Mouse (Mus musculus) limb, embryonic 10.5 days (tissue): ENCODE data around the gene Slc35f2. TPM values are rescaled to one million over a fixed set of nuclear protein-coding genes. Genes with fewer than 3 reads are reported as not detected.

Source experiments
- DNase-seq: peaks from one replicate; pipeline ENCODE4 v3.0.0-alpha.2; 2017; ENCODE audit warnings: low spot score
- H3K27ac ChIP-seq: fragments of 300-500 bp; sonication (generic); 2 replicates; pipeline ENCODE4 v1.5.1; 2016; ENCODE audit warnings: mild to moderate bottlenecking
- H3K27me3 ChIP-seq: fragments of 300-500 bp; sonication (generic); 2 replicates; pipeline ENCODE4 v1.6.1; 2016; ENCODE audit warnings: low read depth, mild to moderate bottlenecking; ENCODE audit not compliant: poor library complexity, severe bottlenecking
- H3K36me3 ChIP-seq: fragments of 300-500 bp; sonication (generic); 2 replicates; pipeline ENCODE4 v1.6.1; 2016; ENCODE audit warnings: mild to moderate bottlenecking, moderate library complexity
- H3K4me1 ChIP-seq: fragments of 300-500 bp; sonication (generic); 2 replicates; pipeline ENCODE4 v1.6.1; 2016
- H3K4me3 ChIP-seq: fragments of 300-500 bp; sonication (generic); 2 replicates; pipeline ENCODE4 v1.5.1; 2016; ENCODE audit warnings: mild to moderate bottlenecking, moderate library complexity
- H3K9me3 ChIP-seq: fragments of 300-500 bp; sonication (generic); replicated peaks from 2 replicates; pipeline ENCODE4 v1.6.1; 2016; ENCODE audit warnings: mild to moderate bottlenecking
- WGBS: fragments of 180-500 bp; shearing (Covaris S2); methylation state at CpG from one replicate; pipeline ENCODE4 v1.1.7; 2016; 5-methylcytosine and 5-hydroxymethylcytosine counted together
- polyA plus RNA-seq: library from polyadenylated mRNA; unstranded; fragments of >200 nt; fragmentation: Nextera tagmentation; extraction: Ambion mirVana; gene quantifications from 2 replicates; pipeline ENCODE4 v1.2.1, GENCODE M21; 2016

Gene Slc35f2
- polyA plus RNA-seq, 1 experiment from 2014 or later: 6.9 TPM

DNA sequence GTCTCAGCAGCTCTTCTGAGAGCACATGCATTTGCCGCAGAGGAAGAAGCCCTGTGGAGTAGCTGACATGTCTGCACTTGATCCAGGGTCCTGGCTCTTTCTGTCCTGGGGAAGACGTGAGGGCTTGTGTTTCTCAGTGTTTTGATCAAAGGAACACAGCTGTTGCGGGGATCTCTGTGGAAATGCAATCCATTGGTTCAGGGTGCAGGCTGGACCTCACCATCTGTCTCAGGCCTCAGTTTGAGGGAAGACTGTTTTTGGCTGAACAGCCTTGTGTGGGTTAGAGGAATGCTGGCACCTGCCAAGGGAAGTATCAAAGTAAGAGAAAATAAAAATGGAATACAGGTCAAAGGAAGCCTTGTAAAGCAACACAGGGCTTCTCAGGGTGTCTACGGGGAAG is 64.6 kb downstream of the Slc35f2 start:
- H3K27ac ChIP-seq: no peak overlapping the region
- no peaks in the 10 kb centered on the region for H3K9me3 ChIP-seq
- no peaks in the 10 kb centered on the region for H3K27me3 ChIP-seq
- DNase-seq: no peak
- no peaks in the 10 kb centered on the region for H3K4me1 ChIP-seq
- 68% methylated on average over 4 of the region's 4 CpGs for whole genome bisulfite sequencing
- H3K36me3 ChIP-seq: no peaks in the 10 kb centered on the region
- H3K4me3 ChIP-seq: no peak overlapping the region

DNA sequence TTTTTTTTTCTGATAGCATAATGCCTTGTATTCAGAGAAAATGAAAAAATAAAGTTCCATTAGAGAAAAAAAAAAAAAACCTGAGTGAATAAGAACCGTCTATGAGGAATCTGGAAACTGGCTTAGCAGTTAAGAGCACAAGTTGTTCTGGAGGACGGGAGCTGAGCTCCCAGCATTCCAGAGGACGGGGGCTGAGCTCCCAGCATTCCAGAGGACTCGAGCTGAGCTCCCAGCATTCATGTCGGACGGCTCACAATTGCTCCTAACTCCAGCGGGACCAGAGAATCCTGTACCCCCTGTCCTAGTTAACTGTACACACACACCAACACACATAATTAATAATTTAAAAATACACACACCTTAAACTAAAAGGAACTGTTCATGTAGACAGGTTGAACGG is 67.5 kb downstream of the Slc35f2 start:
- DNase-seq: no peak
- Histone ChIP-seq H3K4me3 (no peak overlapping the region), H3K27me3 (no peaks in the 10 kb centered on the region), H3K4me1 (no peaks in the 10 kb centered on the region), H3K9me3 (no peaks in the 10 kb centered on the region), H3K27ac (no peak overlapping the region), H3K36me3 (no peaks in the 10 kb centered on the region)
- WGBS: 80% methylated on average over 8 of the region's 8 CpGs

DNA sequence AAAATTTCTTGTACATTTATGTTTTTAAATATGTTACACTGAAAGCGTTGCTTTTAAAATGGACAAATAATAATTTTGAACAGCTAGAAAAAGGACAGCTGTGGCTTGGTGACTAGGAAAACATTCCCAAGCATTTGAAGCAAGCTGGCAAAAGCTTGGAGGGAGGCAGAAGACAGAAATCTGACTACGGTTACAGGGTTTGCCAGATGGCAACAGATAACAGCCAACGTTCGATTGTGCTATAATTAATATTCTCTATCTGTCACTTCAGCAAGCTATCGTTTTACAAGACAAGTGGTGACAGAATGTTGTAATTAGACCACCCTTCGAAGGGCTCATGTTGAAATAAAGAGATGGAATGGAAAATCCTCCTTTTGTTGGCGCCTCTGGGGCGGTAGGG is 77.2 kb downstream of the Slc35f2 start:
- H3K4me1 ChIP-seq: no peaks in the 10 kb centered on the region
- no peak overlapping the region for H3K27ac ChIP-seq
- DNase-seq: no peak
- no peaks in the 10 kb centered on the region for H3K36me3 ChIP-seq
- H3K9me3 ChIP-seq: no peaks in the 10 kb centered on the region
- 84% methylated on average over 8 of the region's 8 CpGs for WGBS
- no peak overlapping the region for H3K4me3 ChIP-seq
- no peaks in the 10 kb centered on the region for H3K27me3 ChIP-seq

DNA sequence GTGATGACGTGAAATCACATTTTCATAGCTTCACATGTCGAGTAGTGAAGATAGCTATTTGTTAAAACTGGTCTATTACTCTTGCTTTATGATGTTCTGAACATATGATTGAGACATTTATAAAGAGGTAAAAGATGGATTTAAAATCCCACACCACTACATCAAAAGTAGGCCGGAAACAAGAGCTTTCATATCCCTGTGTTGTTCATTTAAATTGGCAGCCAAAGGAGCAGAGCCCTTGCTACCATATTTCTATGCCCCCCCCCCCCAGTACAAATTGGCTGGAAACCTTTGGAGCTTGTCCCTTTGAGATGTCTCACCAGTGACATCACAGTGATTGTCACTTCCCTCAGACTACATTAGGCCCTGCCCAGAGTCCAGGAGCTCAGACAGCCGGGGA is 78.5 kb downstream of the Slc35f2 start, which contains the start of gene Sln:
TSS of gene Sln (plus strand) at position 301 of the 400 bp plus-strand sequence.
- WGBS: 85% methylated on average over 4 of the region's 4 CpGs
- DNase-seq: no peak
- Histone ChIP-seq H3K4me1 (no peaks in the 10 kb centered on the region), H3K27ac (no peak within 1 kb of the TSS), H3K36me3 (no peaks in the 10 kb centered on the region), H3K4me3 (no peak within 1 kb of the TSS), H3K27me3 (no peaks in the 10 kb centered on the region), H3K9me3 (no peaks in the 10 kb centered on the region)

DNA sequence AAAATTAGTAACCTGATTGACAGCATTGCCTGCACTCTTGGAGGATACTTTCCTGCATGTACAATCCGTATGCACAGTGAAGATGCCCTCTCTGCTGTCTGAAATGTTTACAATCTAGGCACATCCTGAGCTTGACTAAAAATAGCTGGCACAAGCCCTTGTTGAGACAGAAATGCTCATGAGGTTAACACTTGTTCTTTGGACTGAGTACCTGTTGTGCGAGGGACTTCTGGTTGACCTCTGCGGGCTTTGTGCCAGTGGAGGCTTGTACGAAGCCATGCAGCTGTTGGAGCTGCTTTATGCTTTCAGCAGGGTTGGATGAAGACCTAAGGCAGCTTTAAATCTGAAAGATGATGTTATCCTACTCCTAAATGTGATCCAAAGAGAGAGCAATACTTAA is 80.8 kb downstream of the Slc35f2 start:
- no peak for DNase-seq
- no peaks in the 10 kb centered on the region for H3K9me3 ChIP-seq
- H3K4me3 ChIP-seq: no peak overlapping the region
- 89% methylated on average over 4 of the region's 4 CpGs for WGBS
- H3K36me3 ChIP-seq: no peaks in the 10 kb centered on the region
- H3K27me3 ChIP-seq: no peaks in the 10 kb centered on the region
- no peak overlapping the region for H3K27ac ChIP-seq
- H3K4me1 ChIP-seq: no peaks in the 10 kb centered on the region

DNA sequence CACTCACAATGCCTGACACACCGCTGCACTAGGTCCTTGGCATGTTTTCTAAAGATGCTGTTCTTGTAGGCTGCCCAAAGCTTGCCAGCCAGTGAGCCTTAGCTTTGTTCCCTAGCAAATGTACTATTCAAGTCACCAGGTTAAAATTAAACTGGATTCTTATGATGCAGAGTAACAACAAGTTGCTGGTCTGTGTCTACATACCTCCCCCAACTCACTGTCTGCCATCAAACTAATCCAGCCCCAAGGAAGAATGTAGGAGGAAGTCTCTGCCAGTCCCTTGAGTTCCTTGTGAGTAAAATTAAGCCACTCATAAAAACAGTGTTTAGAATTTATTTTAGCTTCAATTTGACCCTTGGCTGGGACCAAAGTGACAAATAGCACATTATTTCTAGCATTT is 82.3 kb downstream of the Slc35f2 start:
- H3K4me1 ChIP-seq: no peaks in the 10 kb centered on the region
- no peak overlapping the region for H3K4me3 ChIP-seq
- no peaks in the 10 kb centered on the region for H3K9me3 ChIP-seq
- no peaks in the 10 kb centered on the region for H3K27me3 ChIP-seq
- H3K27ac ChIP-seq: no peak overlapping the region
- H3K36me3 ChIP-seq: no peaks in the 10 kb centered on the region
- DNase-seq: no peak
- WGBS: 84% methylated on average over 1 of the region's 1 CpGs

DNA sequence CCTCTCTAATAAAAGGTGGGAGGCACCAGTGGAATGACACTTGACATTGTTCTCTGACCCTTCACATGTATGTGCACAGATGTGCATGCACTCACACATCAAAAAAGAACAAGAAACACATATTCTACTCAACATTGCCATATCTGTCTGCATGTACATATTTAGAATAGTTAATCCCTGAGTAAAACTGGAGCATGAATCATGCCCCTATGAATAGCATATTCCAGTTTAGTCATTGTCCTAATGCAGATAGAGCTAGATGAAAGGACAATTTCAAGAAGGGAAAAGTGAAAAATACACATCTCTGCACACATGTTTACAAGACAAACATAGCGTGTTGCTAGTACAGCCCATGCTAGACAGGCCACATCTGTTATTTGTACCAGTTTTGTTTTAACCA is 83.2 kb downstream of the Slc35f2 start:
- no peaks in the 10 kb centered on the region for H3K36me3 ChIP-seq
- H3K27me3 ChIP-seq: no peaks in the 10 kb centered on the region
- no peaks in the 10 kb centered on the region for H3K4me1 ChIP-seq
- H3K4me3 ChIP-seq: no peak overlapping the region
- H3K27ac ChIP-seq: no peak overlapping the region
- H3K9me3 ChIP-seq: no peaks in the 10 kb centered on the region
- DNase-seq: no peak
- WGBS: 100% methylated on average over 1 of the region's 1 CpGs

DNA sequence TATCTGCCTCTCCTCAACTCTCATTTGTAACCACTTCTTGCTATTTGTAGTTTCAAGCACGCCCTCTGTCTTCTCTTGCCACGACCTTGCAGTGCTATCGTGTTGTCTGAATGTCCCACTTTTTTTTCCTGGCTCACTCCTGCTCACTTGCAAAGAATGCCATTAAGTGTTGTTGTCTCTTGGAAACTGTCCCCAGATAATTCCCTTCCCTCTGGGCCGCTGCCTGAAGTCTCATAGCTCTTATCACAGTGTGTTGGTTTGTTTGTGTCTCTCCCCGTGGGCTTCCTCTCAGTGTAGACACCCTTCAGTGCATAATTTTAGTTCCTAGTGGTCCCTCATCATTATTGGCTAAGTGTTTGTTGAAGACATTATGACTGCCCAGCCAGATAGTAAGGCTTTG is 86.5 kb downstream of the Slc35f2 start:
- 84% methylated on average over 5 of the region's 5 CpGs for WGBS

More for the DNA sequence above, 86.5 kb downstream of the Slc35f2 start:
- no peaks in the 10 kb centered on the region for H3K27me3 ChIP-seq
- no peak for DNase-seq
- H3K4me1 ChIP-seq: no peaks in the 10 kb centered on the region
- no peaks in the 10 kb centered on the region for H3K9me3 ChIP-seq
- H3K36me3 ChIP-seq: no peaks in the 10 kb centered on the region
- H3K27ac ChIP-seq: no peak overlapping the region
- no peak overlapping the region for H3K4me3 ChIP-seq

Other genes starting within 250 kb of the Slc35f2 start
- gene Atm, start 234.8 kb upstream of the Slc35f2 start, polyA plus RNA-seq: 14.3 and 18.3 TPM in 2 replicates
- gene Npat, start 234.5 kb upstream of the Slc35f2 start, polyA plus RNA-seq: 18.8 and 22.0 TPM in 2 replicates
- gene Acat1, start 161.2 kb upstream of the Slc35f2 start, polyA plus RNA-seq: 26.2 and 36.9 TPM in 2 replicates
- 37.0 and 41.7 TPM in 2 replicates for gene Cul5, start 101.5 kb upstream of the Slc35f2 start, polyA plus RNA-seq
- gene Rab39, start 65.3 kb upstream of the Slc35f2 start, polyA plus RNA-seq: 0.53 and 1.0 TPM in 2 replicates
- 0.25 TPM in 1 of 2 replicates, not detected in the other for gene Sln, start 78.6 kb downstream of the Slc35f2 start, polyA plus RNA-seq
- gene Elmod1, start 203.8 kb downstream of the Slc35f2 start, polyA plus RNA-seq: 0.14 and 0.73 TPM in 2 replicates